Mouse (Mus musculus) cerebellum, adult 9-10 months (tissue): Measurements from ENCODE around the gene Cdip1.

Experiments used
- DNase-seq: peaks from one replicate; pipeline ENCODE4 v3.0.0; 2022

The Cdip1 gene

DNA sequence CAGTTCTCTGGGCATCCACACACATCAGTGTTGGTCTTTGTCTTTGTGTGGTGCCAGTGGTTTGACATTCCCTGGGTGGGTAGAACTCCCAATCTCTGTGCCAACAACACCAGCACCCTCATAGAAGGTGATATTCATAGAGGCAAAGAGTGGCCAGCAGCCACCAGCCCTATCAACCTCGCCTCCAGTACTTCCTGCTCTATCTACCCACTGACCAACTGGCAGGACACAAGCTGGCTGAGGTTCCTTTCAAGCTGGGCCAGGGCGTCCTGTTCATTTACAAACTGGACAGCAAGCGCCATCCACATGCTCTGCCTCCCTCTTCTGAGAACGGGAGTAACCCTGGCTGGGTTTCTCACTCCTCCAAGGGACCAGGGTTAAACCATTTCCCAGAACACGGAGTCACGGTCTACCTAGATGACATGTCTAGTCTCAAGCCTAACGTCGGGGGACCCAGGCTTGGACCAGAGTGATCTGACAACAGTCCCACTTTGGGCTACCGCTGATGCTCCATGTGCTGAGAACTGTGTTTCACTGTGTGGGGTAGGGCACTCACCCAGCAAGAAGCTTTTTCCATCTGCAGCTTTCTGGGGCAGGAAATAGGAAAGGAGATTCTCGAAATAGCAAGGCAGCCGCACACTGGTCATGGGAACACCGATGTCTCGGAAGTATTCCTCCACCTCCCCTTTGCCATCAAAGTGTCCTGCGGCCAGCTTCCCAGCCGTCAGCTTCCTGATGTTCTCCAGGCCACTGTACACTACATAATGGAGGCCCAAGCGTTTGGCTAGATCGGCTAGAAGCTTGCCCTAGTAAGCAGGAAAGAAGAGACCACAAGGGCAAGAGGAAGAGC is 76.0 kb downstream of the Cdip1 start:
- peak; percentile 79 for DNase-seq

DNA sequence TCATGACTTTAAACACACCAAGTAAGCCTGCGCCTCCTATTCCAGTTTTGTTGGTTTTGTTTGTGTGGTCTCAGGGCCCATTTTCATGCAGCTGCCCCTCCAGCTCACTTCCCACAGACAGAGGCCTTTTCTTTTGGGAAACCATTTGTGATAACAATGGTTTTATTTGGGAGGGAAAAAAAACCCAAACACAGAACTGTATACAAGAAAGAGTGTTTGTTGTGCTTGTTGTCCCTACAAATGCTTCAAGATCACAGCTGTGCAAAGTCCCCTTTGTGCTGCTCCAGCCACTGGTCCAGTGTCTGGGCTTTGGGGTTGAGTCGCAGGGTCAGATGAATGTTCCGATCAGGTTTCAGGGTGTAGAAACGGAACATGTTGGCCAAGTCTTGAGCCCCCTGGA is 78.9 kb downstream of the Cdip1 start:
- DNase-seq = no peak

DNA sequence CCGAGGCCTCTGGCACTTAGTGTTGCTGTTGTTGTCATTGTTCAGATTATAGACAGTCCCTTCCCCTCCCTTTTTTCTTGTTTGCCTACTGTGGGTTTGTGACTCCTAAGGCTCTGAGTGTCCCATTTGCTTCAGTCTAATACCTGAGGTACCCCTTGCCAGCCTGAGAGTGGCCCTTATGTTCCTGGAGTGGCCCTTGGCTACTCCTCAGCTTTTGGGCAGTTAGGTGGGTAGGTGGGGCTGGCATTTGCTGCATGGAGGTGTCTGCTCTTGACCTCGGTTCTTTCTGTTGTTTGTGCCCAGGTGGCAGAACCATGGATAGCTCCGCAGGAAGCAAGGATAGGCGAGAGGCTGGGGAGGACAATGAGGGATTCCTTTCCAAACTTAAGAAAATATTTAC is 84.6 kb downstream of the Cdip1 start:
- DNase-seq = no peak

DNA sequence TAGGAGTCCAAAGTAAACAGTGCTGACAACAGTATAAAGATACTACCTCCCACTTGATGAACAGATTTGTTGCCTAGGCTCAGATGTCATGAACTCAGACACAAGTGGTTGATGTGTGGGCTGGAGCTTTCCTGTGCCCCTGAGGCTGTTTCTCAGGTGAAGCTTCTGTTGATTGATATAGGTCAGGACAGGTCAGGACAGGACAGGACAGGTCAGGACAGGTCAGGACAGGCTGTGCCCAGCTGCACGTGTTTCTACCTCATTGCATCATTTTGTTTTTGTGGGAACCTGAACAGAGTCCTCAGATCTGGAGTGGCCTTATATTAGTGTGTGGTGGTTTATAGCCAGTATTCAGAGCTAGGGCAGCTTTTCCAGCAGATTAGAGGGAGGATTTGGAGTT is 87.4 kb downstream of the Cdip1 start:
- no peak for DNase-seq

DNA sequence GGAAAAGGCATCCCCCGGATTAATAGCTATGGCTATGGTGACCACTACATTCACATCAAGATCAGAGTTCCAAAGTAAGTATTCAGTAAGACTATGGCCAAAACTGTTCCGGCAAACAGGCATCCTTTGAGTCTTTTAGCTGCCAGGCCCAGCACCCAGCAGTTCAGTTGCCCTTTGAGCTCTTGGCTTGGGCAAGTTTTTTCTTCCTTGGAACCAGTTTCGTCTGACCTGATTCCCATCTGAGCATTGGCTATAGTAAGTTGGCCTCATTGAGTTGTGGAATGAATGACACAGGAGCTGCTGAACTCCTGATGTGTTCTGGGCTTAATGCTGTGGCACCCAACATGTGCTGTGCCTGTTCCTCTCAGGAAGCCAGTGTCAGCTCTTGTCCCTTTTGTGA is 88.9 kb downstream of the Cdip1 start:
- no peak for DNase-seq
